Mouse (Mus musculus): ENCODE data around the gene Slc25a21. TPM values are rescaled to one million over a fixed set of nuclear protein-coding genes. Genes with fewer than 3 reads are reported as not detected.

Slc25a21 gene
- polyA plus RNA-seq, 1 experiment from 2014 or later = not detected

DNA sequence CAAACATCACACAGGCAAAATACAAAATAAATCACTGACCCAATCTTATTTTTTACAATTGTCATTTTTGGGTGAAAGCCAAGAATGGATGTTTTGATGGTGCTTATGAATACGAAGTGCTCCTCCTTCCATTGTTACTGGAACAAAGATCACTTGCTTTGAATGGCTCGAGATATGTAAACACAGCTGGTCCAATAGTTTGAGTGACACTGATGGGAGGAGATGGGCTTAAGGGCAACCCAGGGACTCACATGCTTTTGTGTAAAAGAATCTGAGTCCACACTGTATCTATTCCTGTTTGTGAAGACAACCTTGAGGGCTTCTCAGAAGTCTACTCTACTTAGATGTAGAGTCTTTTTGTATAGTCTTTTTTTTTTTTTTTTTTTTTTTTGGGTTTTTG is 389.8 kb downstream of the Slc25a21 start:
- WGBS = 53% methylated on average over 2 of the region's 2 CpGs
- H3K4me3 ChIP-seq (replicated peaks; ENCODE audit: low read depth, low read length) = no peak overlapping the region
- H3K9me3 ChIP-seq (ENCODE audit: control insufficient read depth, low read length) = no peaks in the 10 kb centered on the region
- H3K4me2 ChIP-seq (ENCODE audit: low read length) = no peak overlapping the region
- ATAC-seq (ENCODE audit: low FRiP score, low TSS enrichment) (no peak), DNase-seq (no peak)
- no peak overlapping the region for H3K9ac ChIP-seq (replicated peaks; ENCODE audit: low read length)
- H3K27ac ChIP-seq (replicated peaks; ENCODE audit: low read depth, low read length) = no peak overlapping the region
- no peaks in the 10 kb centered on the region for H3K4me1 ChIP-seq (ENCODE audit: control insufficient read depth, insufficient read depth, low read length)
- H3K27me3 ChIP-seq (ENCODE audit: control insufficient read depth, insufficient read depth, low read length) = no peaks in the 10 kb centered on the region
- no peaks in the 10 kb centered on the region for H3K36me3 ChIP-seq (ENCODE audit: control insufficient read depth, insufficient read depth, low read length)

DNA sequence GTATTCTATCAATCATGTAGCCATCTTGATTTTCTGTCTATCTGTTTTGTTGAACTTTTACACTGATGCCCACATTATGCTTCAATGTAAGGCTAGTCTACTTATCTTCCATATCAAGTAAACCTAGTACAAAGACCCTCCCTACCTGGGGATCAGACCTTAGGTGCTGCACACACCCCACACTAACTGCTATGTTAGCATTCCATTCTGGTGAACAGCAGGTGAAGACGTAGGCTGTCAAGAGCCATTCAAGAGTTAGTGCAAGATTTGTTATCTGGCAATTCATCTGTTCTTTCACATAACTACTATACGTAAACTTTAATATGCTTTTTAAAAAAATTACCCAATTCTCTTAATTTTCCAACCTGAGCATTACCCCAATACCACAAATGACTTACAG is 390.2 kb downstream of the Slc25a21 start:
- Histone ChIP-seq H3K4me3 (replicated peaks; ENCODE audit: low read depth, low read length) (no peak overlapping the region), H3K9ac (replicated peaks; ENCODE audit: low read length) (no peak overlapping the region), H3K36me3 (ENCODE audit: control insufficient read depth, insufficient read depth, low read length) (no peaks in the 10 kb centered on the region), H3K4me2 (ENCODE audit: low read length) (no peak overlapping the region), H3K27ac (replicated peaks; ENCODE audit: low read depth, low read length) (no peak overlapping the region), H3K4me1 (ENCODE audit: control insufficient read depth, insufficient read depth, low read length) (no peaks in the 10 kb centered on the region), H3K9me3 (ENCODE audit: control insufficient read depth, low read length) (no peaks in the 10 kb centered on the region), H3K27me3 (ENCODE audit: control insufficient read depth, insufficient read depth, low read length) (no peaks in the 10 kb centered on the region)
- ATAC-seq (ENCODE audit: low FRiP score, low TSS enrichment) (no peak), DNase-seq (no peak)
- 92% methylated on average over 2 of the region's 2 CpGs for WGBS

DNA sequence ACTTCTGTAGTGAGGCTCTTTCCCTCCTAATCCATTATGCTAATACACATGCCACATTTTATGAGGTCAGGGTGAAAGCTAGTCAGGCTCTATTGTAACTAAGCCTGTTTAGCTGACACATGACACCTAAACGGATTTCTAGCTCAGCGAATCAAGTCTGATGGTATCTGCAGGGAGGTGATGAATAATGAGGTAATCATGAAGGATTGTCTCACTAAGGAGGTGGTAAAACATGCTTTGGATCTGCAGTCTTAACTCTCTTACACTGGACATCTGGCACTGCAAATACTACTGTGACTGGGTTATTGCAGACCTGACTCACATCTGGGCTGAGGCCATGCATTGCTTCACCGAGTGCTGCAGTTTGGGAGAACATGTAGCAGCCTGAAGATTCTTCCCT is 392.8 kb downstream of the Slc25a21 start:
- Histone ChIP-seq H3K9me3 (ENCODE audit: control insufficient read depth, low read length) (no peaks in the 10 kb centered on the region), H3K4me1 (ENCODE audit: control insufficient read depth, insufficient read depth, low read length) (no peaks in the 10 kb centered on the region), H3K36me3 (ENCODE audit: control insufficient read depth, insufficient read depth, low read length) (no peaks in the 10 kb centered on the region), H3K27me3 (ENCODE audit: control insufficient read depth, insufficient read depth, low read length) (no peaks in the 10 kb centered on the region), H3K9ac (replicated peaks; ENCODE audit: low read length) (no peak overlapping the region), H3K4me3 (replicated peaks; ENCODE audit: low read depth, low read length) (no peak overlapping the region), H3K4me2 (ENCODE audit: low read length) (no peak overlapping the region), H3K27ac (replicated peaks; ENCODE audit: low read depth, low read length) (no peak overlapping the region)
- DNase-seq = no peak
- WGBS = 45% methylated on average over 3 of the region's 3 CpGs
- ATAC-seq (ENCODE audit: low FRiP score, low TSS enrichment) = no peak

DNA sequence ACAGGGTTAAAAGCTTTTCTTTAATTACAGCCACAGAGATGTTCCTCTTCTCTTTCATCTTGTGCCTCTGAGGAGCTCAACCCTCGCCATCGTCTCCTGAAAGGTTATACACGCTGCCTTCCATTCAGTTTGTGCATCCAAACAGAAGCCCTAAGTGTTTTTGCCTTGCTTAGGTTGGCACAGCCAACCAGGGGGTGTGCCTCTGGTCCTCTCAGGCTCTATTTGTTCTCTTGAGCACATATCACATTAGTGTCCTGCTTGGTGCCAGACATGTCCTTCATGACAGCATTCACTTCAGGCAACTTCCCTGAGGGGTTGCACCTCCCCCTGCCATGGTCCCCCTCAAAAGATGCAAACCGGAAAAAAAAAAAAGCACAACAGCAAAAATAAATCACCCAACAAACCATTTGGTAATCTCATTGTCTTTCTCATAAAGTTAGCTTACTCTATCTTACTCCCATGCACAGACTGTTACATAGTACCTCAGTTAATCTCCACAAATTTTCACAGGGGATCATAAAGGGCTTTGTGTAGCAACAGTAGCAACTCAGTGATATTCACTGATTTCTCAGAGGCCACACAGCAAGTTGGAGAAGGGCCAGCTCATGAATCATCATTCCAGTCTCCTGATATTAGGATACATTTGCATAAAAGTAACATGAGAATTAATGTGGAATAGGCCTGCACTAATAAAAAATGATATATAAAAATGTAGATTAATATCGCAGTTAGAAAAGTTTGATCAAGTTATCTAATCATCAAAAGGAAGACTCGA is 398.4 kb downstream of the Slc25a21 start:
- Histone ChIP-seq H3K36me3 (ENCODE audit: control insufficient read depth, insufficient read depth, low read length) (no peaks in the 10 kb centered on the region), H3K4me1 (ENCODE audit: control insufficient read depth, insufficient read depth, low read length) (no peaks in the 10 kb centered on the region), H3K4me2 (ENCODE audit: low read length) (no peak overlapping the region), H3K4me3 (replicated peaks; ENCODE audit: low read depth, low read length) (no peak overlapping the region), H3K27ac (replicated peaks; ENCODE audit: low read depth, low read length) (no peak overlapping the region), H3K9ac (replicated peaks; ENCODE audit: low read length) (no peak overlapping the region), H3K27me3 (ENCODE audit: control insufficient read depth, insufficient read depth, low read length) (no peaks in the 10 kb centered on the region), H3K9me3 (ENCODE audit: control insufficient read depth, low read length) (no peaks in the 10 kb centered on the region)
- ATAC-seq (ENCODE audit: low FRiP score, low TSS enrichment) = no peak
- DNase-seq = no peak
- 64% methylated on average over 6 of the region's 6 CpGs for WGBS

DNA sequence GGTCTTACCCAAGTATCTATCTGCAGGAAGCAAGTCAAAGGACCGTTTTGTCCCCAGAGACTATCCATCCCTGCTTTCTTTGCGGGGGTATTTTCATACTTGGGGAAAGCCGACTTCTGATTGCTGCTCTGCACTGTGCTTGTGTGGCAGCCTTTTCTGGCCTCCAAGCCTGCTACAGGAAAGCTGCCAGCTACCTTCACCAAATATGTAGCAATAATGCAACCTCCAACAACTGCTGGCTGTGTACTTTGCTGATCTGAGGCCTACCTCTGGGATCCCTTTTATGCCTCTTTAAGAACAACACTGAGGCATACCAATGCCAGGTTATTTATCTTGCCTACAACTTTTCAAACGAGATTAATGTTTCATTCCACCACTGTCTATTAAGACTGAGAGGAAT is 408.0 kb downstream of the Slc25a21 start:
- ATAC-seq (ENCODE audit: low FRiP score, low TSS enrichment) (no peak), DNase-seq (no peak)
- no peak overlapping the region for H3K9ac ChIP-seq (replicated peaks; ENCODE audit: low read length)
- H3K27me3 ChIP-seq (ENCODE audit: control insufficient read depth, insufficient read depth, low read length) = no peaks in the 10 kb centered on the region
- WGBS = 82% methylated on average over 4 of the region's 4 CpGs
- H3K9me3 ChIP-seq (ENCODE audit: control insufficient read depth, low read length) = no peaks in the 10 kb centered on the region
- H3K4me1 ChIP-seq (ENCODE audit: control insufficient read depth, insufficient read depth, low read length) = no peaks in the 10 kb centered on the region
- no peak overlapping the region for H3K27ac ChIP-seq (replicated peaks; ENCODE audit: low read depth, low read length)
- H3K4me2 ChIP-seq (ENCODE audit: low read length) = no peak overlapping the region
- H3K36me3 ChIP-seq (ENCODE audit: control insufficient read depth, insufficient read depth, low read length) = no peaks in the 10 kb centered on the region
- H3K4me3 ChIP-seq (replicated peaks; ENCODE audit: low read depth, low read length) = no peak overlapping the region

DNA sequence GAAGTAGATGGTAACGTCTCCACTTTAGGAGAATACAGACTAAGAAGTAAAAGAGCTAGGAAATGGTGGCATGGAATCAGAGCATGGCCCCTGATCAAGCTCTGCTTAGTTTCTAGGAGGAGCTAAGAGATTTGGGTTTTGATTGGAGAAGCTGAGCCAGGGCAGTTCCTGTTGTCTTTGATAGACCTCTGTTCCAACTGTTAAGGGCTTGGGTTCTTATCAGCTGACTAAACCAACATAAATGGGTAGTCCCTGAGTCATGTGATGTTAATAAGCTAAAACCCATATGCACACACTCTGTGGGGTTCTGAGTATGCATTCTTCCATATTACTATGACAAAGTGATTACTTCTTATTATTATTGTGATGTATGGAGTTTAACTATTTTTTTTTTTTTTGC is 412.0 kb downstream of the Slc25a21 start:
- Histone ChIP-seq H3K4me1 (ENCODE audit: control insufficient read depth, insufficient read depth, low read length) (no peaks in the 10 kb centered on the region), H3K9ac (replicated peaks; ENCODE audit: low read length) (no peak overlapping the region), H3K4me3 (replicated peaks; ENCODE audit: low read depth, low read length) (no peak overlapping the region), H3K36me3 (ENCODE audit: control insufficient read depth, insufficient read depth, low read length) (no peaks in the 10 kb centered on the region), H3K4me2 (ENCODE audit: low read length) (no peak overlapping the region), H3K9me3 (ENCODE audit: control insufficient read depth, low read length) (no peaks in the 10 kb centered on the region), H3K27me3 (ENCODE audit: control insufficient read depth, insufficient read depth, low read length) (no peaks in the 10 kb centered on the region), H3K27ac (replicated peaks; ENCODE audit: low read depth, low read length) (no peak overlapping the region)
- WGBS = 76% methylated on average over 1 of the region's 1 CpGs
- DNase-seq (no peak), ATAC-seq (ENCODE audit: low FRiP score, low TSS enrichment) (no peak)

DNA sequence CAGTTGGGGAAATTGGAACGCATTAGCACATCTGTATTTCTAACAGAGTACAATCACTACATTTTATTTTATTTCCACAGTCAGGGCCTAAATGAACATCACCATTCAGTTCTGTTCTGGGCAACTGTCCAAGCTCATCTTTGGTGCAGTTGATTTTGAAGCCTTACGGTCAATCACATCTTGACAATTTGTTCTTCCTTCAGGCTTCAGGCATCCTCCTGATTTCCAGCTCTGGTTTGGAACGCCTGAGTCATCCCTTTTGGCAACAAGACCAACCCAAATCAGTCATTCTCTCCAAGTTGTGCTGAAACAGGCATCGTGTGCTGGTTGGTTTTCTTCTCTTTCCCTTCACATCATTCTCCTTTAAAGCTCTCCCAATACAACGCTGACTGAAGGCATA is 416.1 kb downstream of the Slc25a21 start:
- no peak for DNase-seq
- Histone ChIP-seq H3K27me3 (ENCODE audit: control insufficient read depth, insufficient read depth, low read length) (no peaks in the 10 kb centered on the region), H3K27ac (replicated peaks; ENCODE audit: low read depth, low read length) (no peak overlapping the region), H3K4me2 (ENCODE audit: low read length) (no peak overlapping the region), H3K4me1 (ENCODE audit: control insufficient read depth, insufficient read depth, low read length) (no peaks in the 10 kb centered on the region), H3K4me3 (replicated peaks; ENCODE audit: low read depth, low read length) (no peak overlapping the region), H3K9ac (replicated peaks; ENCODE audit: low read length) (no peak overlapping the region), H3K9me3 (ENCODE audit: control insufficient read depth, low read length) (no peaks in the 10 kb centered on the region), H3K36me3 (ENCODE audit: control insufficient read depth, insufficient read depth, low read length) (no peaks in the 10 kb centered on the region)
- 93% methylated on average over 5 of the region's 5 CpGs for WGBS
- ATAC-seq (ENCODE audit: low FRiP score, low TSS enrichment) = no peak

DNA sequence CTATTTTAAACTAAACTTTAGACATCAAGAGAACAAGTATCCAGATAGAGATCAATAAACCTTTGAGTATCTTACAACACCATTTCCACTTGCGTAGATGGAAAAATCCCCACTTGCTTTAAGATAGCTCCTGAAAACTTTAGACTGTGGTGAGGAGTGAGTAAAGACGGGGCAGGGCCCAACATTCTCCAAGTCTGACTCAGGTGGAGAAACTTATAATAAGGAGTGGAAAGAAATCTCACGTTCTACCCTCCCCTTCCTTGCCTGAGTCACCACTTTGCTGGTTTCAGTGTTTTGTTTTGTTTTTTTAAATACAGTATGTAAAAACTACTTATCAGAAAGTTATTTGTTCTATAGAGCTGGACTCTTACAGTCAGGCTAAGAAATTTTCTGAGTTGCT is 417.7 kb downstream of the Slc25a21 start:
- Histone ChIP-seq H3K27ac (replicated peaks; ENCODE audit: low read depth, low read length) (no peak overlapping the region), H3K36me3 (ENCODE audit: control insufficient read depth, insufficient read depth, low read length) (no peaks in the 10 kb centered on the region), H3K27me3 (ENCODE audit: control insufficient read depth, insufficient read depth, low read length) (no peaks in the 10 kb centered on the region), H3K4me1 (ENCODE audit: control insufficient read depth, insufficient read depth, low read length) (no peaks in the 10 kb centered on the region), H3K9me3 (ENCODE audit: control insufficient read depth, low read length) (no peaks in the 10 kb centered on the region), H3K4me3 (replicated peaks; ENCODE audit: low read depth, low read length) (no peak overlapping the region), H3K9ac (replicated peaks; ENCODE audit: low read length) (no peak overlapping the region), H3K4me2 (ENCODE audit: low read length) (no peak overlapping the region)
- DNase-seq = no peak
- 86% methylated on average over 3 of the region's 3 CpGs for WGBS
- no peak for ATAC-seq (ENCODE audit: low FRiP score, low TSS enrichment)

DNA sequence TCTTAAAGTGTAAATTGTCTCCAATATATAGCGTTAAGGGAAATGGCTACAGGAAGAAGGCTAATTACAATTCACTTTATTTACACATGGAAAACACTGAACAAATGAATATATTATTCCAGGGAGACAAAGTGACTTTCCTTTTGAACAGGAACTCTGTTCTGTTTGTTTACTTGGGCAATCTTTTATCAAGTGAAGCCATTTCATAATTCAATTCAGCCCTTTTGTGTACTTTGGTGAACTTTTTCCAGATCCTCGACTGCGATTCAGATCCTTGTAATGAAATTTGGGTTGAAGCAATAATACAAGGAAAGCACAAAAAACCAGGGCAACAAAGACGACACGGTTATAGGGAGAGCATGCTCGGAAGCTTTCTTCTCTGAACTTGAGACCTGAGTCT is 423.3 kb downstream of the Slc25a21 start:
- H3K36me3 ChIP-seq (ENCODE audit: control insufficient read depth, insufficient read depth, low read length) = no peaks in the 10 kb centered on the region
- H3K4me1 ChIP-seq (ENCODE audit: control insufficient read depth, insufficient read depth, low read length) = no peaks in the 10 kb centered on the region
- no peak overlapping the region for H3K4me2 ChIP-seq (ENCODE audit: low read length)
- H3K9ac ChIP-seq (replicated peaks; ENCODE audit: low read length) = no peak overlapping the region
- 61% methylated on average over 6 of the region's 6 CpGs for WGBS
- ATAC-seq (ENCODE audit: low FRiP score, low TSS enrichment) = no peak
- no peaks in the 10 kb centered on the region for H3K9me3 ChIP-seq (ENCODE audit: control insufficient read depth, low read length)
- DNase-seq = no peak
- no peak overlapping the region for H3K27ac ChIP-seq (replicated peaks; ENCODE audit: low read depth, low read length)
- H3K27me3 ChIP-seq (ENCODE audit: control insufficient read depth, insufficient read depth, low read length) = no peaks in the 10 kb centered on the region
- H3K4me3 ChIP-seq (replicated peaks; ENCODE audit: low read depth, low read length) = no peak overlapping the region

All from midbrain, embryonic 14.5 days (tissue).